Mouse (Mus musculus) A20 (cell line): ENCODE measurements around the gene Cilp2.

Experiments used
- DNase-seq: peaks from one replicate; pipeline ENCODE4 v3.0.0-alpha.2; 2011; ENCODE audit warnings: low read depth, low spot score

Gene Cilp2

DNA sequence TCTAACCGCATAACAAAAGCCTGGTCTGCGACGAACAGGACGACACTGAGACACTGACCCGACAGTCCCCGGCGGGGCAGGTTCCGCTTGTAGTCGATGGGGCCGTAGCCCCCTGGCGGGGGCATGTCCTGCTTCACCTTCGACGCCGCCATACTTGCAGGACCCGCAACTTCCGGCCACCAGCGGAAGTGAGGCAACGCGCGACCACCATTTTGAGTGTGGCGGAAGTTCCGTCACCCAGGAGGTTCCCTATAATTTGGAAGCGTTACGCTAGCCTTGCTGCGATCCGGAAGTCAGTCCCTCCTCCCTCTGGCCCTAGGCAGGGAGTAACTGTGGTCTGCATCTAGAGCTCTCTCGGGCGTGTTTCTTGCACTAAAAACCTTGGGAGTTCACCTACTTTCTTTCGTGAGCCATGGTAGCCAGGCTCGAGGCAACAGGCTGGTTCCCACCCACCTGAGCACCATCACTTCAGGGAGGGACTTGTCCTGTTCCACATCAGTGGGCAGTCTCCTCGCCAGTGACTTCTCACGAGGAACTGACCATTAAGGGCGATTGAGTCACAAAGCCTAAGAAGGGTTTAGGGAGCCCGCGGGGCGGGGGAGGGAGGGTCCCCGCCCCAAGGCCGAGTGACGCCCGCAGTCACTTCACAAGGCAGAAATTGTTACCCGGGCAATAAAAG lies 14.1 kb upstream of the Cilp2 start:
- DNase-seq: peak; percentile 99

DNA sequence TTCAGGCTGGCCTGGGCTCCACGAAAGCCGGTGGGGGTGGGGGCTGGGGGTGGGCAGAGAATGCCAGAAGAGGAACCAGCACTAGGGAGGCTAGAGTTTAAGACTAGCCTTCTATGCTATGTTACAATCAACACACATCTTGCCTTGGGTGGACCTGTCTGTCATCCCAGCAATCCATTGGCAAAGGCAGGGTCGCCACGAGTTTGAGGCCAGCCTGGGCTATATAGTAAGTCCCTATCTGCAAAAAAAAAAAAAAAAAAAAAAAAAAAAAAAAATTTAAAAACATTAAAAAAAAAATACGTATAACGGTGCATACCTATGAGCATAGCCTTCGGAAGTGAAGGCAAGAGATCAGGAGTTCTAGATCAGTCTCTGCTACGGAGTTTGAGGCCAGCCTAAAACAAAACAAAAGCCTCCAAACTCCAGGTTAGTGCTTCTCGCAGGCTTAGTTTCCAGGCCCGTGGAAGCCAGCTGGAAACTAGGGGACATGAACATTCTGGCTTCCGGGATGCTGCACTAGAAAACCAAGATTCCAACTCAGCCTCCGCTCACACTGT lies 13.5 kb upstream of the Cilp2 start:
- no peak for DNase-seq

DNA sequence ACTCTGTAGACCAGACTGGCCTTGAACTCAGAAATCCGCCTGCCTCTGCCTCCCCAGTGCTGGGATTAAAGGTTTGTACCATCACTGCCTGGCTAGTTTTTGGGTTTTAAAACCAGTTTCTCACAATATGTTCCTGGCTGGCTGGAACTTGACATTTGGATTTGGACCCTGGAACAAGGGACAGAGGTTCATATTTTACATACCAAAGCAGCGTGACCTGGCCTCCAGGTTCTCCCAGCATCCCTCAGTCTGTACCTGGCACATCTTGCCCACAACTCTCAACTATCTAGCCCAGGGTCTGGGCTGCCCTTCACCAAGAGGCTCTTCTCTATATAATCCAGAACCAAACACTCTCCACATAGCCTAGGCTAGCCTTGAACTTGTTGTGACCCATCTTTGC lies 12.4 kb upstream of the Cilp2 start:
- no peak for DNase-seq

DNA sequence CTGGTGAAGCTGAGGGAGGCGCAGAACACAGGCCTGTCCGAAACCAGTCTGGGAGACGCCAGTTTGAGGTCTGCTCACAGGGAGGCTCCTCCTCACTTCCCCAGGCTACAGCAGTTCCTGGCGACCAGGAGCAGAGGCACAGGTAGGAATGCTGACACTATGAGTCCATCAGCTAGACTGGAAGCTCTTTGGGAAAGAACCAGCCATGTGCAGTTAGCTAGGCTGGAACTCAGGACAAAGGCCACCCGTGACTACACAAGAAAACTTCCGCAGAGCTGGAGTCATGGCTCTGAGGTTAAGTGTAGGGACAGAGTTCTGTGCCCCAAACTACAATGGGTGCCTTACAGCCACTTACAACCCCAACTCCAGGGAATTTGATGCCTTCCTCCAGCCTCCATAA lies 10.4 kb upstream of the Cilp2 start:
- DNase-seq: no peak

DNA sequence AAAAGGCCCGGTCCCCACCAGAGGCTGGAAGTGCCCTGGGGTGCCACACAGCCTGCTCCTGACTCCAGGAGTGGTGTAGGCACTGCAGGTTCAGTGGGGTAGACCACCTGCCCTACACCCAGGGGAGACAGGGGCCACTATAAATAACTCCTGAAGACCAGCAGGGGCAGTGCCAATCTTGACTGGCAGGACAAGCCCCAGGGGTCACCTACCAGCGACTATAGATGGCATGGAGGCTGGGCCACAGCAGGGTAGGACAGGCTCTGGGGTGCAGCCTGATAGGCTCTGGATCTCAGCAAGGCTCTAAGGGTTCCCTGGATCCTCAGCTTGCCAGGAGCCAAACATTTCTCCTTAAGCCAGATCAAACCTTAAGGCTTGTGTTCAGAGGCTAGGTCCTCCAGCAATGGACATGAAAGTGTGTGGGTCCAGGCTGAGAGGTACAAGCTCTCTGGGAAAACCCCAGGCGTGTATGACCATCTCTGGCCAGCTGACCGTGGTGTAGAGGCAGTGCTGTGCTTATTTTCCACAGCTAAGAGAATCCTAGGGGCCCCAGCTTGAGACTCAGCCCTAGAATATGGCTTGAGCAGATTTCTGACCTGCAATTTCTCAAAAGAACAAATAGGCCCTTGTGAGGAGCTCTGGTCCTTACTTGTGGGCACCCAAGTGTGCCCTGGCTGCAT lies 8.4 kb upstream of the Cilp2 start:
- DNase-seq: no peak

DNA sequence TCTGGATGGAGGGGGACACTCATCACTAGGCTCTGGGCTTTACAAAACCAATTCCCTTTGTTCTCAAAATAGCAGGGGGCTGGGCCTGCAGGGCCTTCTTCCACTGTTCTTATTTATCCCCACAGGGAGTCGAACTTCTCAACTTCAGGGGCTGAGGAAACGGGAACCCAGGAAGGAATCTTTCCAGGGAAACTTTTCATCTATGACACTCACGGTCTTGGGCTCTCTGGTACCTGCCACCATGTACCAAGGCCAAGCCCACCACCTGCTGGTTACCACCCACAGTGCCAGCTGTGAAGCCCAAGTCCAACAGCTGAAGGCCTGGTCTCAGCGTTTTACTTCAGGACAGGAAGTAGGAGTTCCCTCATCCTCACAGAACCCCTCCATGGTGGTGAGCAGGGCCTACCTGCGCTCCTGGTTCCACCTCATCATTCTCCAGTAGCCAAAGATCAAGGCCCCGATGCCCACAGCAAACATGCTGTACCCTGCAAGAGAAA lies 7.4 kb upstream of the Cilp2 start:
- DNase-seq: no peak

DNA sequence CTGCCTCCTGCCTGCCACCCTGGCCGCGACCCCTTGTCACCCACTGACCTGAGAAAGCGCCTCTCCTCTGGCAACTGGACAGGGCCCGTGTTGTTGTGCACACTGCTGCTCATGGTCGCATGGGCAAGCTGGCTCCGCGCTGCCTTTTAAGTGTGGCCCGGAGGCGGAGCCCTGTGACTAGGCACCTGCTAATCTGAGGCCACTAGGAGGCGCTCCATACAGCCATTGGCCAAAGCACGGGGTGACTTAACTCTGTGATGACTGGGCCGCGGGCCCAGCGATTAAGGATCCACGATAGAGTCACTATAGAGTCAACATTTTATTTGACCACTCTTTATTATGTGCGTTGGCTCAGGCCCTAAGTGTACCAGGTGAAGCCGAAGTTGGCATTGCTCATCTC lies 6.4 kb upstream of the Cilp2 start:
- DNase-seq: peak; percentile 75

DNA sequence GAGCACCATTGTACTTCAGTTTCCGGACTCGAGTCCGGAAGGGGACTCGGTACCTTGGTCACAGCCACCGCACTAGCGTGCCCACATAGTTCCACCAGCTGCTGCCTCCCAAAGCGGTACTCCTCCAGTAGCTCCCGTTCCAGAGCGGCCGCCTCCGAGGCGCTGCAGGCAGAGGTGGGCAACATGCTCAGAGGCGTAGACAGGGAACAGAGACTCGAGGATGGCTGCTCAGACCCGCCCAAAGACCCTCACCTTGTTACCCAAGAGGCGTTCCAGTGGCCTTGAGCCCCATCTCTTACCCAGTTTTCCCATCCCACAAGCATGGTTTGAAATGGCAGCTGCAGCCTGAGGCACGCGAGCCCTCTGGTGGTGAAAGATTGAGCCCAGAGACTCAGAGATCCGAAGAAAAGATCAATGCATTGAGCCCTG lies 3.3 kb upstream of the Cilp2 start:
- peak; percentile 30 for DNase-seq

DNA sequence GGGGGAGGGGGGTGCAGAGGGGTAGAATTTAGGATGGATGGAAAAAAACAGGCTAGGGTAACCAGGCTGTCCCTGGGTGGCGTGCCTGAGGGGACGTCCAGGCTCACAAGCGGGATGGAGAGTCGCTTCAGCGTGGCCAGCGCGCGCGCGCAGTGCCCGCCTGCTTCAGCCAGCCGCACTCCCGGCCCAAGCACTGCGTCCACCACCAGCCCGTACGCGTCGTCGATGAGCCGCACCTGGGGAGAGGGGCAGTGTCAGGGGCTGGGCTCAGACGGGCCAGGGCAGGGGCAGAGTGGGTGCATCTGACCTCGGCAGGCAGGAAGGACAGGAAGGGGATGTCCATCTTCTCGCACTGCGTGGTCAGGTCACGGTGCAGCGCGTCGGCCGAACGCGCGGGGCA lies 1.4 kb upstream of the Cilp2 start:
- no peak for DNase-seq

DNA sequence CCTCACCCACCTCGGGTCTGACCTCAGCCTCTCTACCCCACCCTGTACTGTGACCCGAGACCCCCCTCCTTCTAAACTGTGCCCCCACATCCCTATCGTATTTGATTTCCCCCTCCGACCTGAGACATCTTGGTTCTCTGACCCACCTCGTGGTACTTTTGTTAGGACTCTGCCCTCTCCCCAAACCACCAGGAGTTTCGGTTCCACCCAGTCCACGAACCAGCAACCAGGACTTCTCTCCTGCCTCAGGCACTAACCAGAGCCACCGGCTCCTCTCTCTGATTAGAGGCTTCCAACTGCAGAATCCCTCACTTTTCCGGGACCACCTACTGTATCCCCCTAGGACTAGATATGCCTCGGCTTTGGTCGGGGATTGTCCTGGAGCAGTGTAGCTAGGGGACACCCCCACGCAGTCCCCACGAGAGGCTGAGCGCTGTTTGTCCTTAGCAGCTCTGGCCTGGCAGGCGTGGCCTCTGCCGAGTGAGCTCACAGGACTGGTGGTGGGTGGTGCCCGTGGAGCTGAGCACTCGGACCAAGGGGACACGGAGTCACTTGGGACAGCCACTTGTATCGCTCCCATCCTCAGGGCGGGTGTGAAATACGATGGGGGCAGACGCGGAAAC lies 868 bp upstream of the Cilp2 start:
- no peak for DNase-seq

DNA sequence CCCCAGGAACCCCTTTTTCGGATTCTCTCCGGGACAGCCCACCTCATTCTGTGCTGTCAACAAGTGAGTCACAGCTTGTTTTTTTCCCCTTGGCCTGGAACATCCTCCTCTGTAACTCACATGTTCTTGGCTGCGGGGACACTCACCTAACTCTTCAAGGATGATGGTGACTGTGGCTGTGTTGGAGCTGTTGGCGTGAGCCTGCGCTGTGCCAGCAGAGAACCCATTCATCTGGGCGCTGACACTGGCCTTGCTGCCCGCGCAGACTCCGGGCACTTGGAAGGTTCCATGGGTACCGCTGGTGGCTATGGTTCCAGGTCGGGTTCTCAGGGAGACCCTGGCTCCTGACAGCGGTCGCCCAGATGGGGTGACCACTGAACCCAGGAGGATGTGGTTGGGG lies 3.3 kb downstream of the Cilp2 start:
- DNase-seq: no peak

DNA sequence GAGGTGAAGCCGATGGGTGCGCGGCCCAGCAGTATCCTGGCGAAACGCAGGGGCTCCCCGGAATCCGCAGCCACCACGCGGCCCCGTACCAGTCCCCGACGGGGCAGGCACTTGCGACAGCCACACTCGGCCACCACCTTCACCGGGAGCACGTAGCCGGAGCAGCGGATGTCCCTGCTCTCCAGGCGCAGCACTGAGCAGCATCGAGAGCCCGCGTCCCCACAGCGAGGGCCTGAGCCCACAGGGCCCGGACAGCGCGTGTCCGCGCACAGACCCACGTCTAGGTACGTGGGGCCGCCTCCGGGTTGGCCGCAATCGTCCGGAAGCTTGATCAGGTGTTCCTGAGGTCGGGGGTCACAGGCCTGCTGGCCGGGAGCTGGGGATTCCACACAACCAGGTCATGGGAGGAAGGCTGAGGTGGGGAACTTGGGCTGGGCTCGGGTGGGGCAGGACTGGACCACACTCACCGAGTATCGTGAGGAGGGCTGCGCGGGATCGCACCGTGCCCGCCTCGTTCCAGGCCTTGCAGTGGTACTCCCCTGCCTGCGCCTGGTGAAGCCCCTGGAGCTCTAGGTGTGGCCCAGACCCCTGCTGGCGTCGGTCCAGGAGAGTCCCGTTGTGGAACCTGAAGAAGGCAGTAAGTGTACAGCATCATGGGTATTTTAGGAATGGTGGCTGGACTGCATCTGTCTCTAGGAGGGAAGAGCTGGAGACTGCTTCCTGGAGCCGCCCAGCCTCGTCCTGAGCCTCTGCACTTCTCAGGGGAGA lies 4.5 kb downstream of the Cilp2 start:
- no peak for DNase-seq

DNA sequence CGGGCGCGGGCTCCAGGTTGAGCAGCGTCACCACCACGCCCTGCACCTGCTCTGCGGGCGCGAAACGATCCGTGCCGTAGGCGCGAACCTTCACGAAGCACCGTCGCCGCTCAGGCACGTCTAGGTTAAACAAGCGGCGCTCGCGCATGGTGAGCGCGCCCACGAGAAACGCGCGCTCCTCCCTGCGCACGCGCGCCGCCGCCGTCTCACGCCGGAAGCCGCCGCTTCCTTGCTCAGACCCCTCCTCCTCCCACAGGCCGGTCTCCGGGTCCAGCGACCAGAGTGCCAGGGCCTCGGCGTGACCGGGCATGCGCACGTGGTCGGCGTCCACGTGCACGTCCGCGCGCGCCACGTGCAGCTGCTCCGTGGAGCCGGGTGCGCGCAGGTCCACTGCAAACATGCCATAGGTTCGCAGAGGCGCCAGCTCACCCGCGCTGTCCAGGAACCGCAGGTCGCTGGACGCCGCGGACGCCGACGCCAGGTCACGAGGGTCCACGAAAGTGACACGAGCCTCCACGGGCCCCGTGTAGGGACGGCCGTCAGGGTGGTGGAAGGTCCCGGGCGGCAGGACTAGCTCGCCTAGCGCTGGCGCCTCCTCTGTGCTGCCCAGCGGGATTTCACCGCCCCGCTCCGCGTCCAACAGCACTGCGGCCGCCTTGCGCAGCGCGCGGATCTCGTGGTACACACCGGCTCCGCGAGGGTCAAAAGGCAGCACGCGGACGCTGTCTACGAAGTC lies 5.3 kb downstream of the Cilp2 start:
- no peak for DNase-seq

DNA sequence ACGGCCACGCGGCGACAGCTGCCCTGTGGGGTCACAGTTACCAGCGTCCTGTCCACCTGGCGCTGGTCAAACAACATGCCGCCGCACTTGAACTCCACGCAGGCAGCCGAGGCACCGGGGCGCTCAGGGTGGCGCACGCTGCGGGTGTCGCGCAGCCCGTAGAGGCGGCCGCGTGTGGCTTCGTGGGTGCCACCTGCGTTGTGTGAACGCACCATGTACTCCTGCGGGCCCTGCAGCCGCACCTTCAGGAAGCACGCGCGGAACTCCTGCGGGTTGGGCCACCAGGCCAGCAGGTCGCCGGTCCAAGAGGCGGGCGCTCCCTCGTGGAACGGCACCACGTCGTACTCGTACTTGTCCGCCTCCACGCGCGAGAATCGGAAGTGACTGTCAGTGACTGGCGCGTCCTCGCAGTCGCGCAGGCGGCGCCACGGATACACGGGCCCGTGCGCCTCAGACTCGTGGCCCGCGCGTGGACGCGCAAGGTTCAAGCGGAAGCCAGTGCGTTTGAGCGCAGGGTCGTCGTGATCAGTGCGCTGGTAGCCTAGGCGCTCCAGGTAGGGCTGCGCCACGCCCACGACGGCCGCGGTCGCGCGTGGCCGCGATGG lies 6.1 kb downstream of the Cilp2 start:
- no peak for DNase-seq

DNA sequence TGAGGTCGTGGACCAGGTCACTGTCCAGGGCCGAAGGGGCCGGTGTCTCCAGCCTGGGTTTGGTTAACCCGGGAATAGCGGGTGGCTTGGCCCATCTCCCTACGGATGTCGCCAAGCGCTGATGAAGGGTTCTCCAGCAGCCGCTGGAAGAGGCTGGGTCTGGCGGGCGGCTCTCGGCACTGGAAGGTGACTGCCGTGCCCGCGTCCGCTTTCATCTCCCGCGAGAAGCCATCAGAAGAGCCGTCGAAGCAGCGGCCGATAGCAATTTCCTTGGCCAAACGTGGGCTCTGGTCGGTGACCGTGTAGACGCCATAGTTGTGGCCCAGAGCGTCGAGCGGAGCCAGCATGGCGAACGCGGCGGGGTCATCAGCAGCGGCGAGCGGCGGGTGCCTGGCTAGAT lies 6.6 kb downstream of the Cilp2 start:
- no peak for DNase-seq

DNA sequence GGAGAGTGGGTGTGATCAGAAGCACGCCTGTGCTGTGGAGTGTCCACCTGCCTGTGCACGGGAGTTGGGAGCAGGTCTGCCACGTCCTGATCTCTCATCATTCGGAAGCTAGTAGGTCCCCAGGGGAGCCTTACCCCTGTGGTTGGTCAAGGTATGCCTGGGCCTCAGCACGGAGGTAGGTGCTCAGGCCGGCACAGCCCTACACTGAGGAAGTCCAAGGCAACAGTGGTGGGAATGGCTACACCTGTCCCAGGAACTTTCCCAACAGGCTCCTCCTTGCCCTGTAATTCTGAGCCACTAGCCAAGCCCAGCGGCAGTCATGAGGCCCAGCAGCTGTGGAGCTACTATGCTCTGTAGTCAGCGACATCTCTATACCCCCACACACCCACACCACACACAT lies 7.8 kb downstream of the Cilp2 start:
- DNase-seq: no peak

DNA sequence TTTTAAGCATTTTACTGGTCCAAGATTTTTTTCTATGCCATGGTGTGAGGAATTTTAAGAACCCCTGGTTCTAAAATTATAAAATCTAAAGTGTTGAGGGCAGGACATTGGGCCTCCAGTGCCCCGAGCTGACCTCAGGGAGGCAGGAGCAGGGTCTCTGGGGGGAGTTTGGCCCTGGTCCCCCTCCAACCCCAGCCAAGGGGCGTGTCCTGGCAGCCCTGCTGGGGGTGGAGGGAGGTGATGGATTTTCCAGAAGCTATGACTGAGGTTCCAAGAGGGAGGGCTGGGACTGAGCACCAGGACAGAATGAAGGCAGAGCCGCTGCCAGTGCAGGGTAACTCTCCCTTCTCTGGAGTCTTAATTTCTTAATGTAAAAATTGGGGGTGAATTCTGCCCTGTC lies 9.5 kb downstream of the Cilp2 start:
- DNase-seq: no peak

DNA sequence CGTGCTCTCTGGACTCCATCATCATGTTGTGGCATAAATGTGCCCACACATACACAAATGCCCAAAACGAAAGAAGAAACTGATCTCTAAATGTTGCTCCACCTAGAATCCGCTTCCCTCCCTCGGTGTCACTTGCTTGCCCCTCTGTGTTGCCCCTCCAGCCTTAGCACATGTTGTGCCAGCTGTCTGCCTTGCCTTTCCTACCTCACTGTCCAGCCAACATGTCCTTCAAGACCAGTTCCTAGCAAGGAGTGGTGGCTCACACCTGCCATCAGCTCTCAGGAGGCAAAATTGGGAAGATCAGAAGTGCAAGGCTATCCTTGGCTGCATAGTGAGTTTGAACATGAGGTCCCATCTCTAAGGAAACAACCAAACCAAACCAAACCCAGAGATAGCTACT lies 10.1 kb downstream of the Cilp2 start:
- no peak for DNase-seq

DNA sequence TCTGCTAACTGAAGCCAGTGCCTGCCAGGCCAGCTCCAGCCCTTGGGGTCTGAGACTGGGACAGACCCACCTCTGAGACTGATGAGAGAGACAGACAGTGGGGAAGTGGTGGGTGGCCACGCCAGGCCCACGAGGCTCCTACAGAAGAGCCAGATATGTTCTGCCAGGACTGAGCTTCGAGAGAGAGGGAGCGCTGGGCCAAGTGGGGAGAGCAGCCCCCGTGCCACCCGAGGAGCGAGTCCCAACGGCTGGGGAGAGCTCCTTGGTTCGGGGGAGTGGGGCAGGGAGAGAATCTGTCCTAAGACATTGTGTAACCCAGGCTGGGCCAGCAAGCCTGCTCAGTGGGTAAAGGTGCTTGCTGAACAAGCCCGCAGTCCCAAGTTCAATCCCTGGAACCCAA lies 10.5 kb downstream of the Cilp2 start:
- no peak for DNase-seq

DNA sequence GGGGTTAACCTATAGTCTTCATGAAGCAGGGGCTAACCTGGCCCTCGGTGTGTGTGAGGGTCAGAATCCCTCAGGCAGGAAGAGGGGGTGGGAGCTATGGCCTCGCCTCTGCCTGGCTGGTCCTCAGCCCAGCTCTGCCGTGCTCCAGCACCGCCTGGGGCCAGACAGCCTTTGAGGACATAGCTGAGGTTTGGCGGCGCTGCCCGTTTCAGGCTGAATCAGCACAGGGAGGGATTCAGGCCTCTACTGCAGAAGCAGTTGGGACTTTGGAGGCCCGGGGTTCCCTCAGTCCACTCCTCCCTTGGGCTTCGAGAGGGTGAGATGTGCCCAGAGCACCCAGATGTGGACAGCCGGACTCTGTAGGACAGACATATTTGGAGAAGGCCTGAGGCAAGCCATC lies 11.4 kb downstream of the Cilp2 start:
- DNase-seq: no peak

DNA sequence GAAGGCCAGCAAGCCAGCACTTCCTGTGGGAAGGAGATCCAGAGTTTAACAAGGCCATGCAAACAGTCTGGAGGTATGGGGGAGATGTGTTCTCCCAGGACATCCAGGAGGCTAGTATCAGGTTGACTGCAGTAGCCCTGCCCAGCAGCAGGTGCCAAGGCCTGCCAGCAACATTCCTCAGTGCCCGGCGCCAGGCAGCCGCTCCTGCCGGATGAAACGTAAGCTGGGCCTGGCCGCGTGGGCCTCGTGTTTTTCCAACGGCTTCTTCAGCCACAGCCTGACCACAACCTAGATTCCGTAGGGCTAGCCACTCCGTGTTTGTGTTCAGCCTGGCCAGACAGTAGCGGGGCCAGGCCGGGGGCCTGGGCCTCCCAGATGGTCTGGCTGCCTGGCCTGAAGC lies 12.8 kb downstream of the Cilp2 start:
- no peak for DNase-seq
